Mouse (Mus musculus) ES-E14 (cell line): ENCODE measurements around the gene Iffo1.

ENCODE experiments used
- CHD2 ChIP-seq: IDR thresholded peaks from 2 replicates; pipeline ENCODE4 v1.6.1; 2014; ENCODE audit warnings: mild to moderate bottlenecking, low read depth, low read length, inconsistent platforms
- ZC3H11A ChIP-seq: IDR thresholded peaks from 2 replicates; pipeline ENCODE4 v1.6.1; 2012; ENCODE audit warnings: low read depth, mild to moderate bottlenecking, inconsistent platforms, low read length, borderline replicate concordance
- ZNF384 ChIP-seq: IDR thresholded peaks from 2 replicates; pipeline ENCODE4 v1.6.1; 2012; ENCODE audit warnings: low read depth, low read length, inconsistent platforms

- TF ChIP-seq ZNF384 (no peak), CHD2 (peak; percentile 92), ZC3H11A (no peak)
Measured at GRCm38 (mm10) chr6:125145001-125145400, at the start of gene Iffo1.
